Mouse (Mus musculus) erythroblast, embryonic 14.5 days (primary cell): ENCODE data around the gene Trib3. TPM values are rescaled to one million over a fixed set of nuclear protein-coding genes. Genes with fewer than 3 reads are reported as not detected.

ENCODE experiments used
- H3K27me3 ChIP-seq: 2 replicates; pipeline ENCODE4 v1.6.1; 2012; ENCODE audit warnings: inconsistent platforms; ENCODE audit not compliant: control insufficient read depth
- H3K36me3 ChIP-seq: 2 replicates; pipeline ENCODE4 v1.6.1; 2012; ENCODE audit warnings: mild to moderate bottlenecking, inconsistent platforms; ENCODE audit not compliant: control insufficient read depth
- H3K4me1 ChIP-seq: 2 replicates; pipeline ENCODE4 v1.6.1; 2012; ENCODE audit warnings: inconsistent platforms; ENCODE audit not compliant: control insufficient read depth
- H3K4me3 ChIP-seq: replicated peaks from 2 replicates; pipeline ENCODE3; 2012; ENCODE audit warnings: moderate library complexity, mild to moderate bottlenecking, inconsistent platforms
- H3K9me3 ChIP-seq: 2 replicates; pipeline ENCODE4 v1.6.1; 2012; ENCODE audit warnings: low read length, inconsistent platforms, mixed read lengths; ENCODE audit not compliant: control insufficient read depth
- GATA1 ChIP-seq: IDR thresholded peaks from 2 replicates; pipeline ENCODE4 v1.6.1; 2012; ENCODE audit warnings: low read length, inconsistent platforms, mixed read lengths
- TAL1 ChIP-seq: IDR thresholded peaks from 3 replicates; pipeline ENCODE4 v1.6.1; 2012; ENCODE audit warnings: low read length, inconsistent platforms, mixed read lengths
- polyA plus RNA-seq: library from polyadenylated mRNA; stranded (reverse); fragments of >175 nt; gene quantifications from 2 replicates; pipeline ENCODE4 v1.2.3, GENCODE M21; 2012

Trib3 gene
- polyA plus RNA-seq, 1 experiment: 1.3 TPM

DNA sequence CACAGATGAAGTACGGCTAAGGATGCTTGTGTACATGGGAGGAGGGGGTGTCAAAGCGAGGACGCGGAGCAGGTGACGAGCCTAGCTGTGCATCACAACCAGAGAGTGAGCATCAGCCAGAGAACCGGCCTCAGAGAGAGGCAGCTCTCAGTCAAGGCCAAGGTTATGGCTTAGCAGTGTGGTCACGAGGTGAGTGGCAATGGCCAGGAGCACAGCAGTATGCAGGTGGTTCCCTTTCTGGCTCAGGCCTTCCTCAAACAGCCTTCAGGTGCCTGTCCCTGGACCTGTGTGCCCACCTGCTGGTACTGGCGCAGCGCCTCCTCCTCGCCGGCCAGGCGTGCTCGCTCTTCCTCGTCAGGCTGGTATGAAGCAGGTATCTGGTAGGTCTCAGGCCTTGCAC is 19.9 kb downstream of the Trib3 start:
- no peak overlapping the region for H3K4me3 ChIP-seq
- peaks cover 7% of the 10 kb centered on the region for H3K4me1 ChIP-seq
- H3K9me3 ChIP-seq: no peaks in the 10 kb centered on the region
- TF ChIP-seq GATA1: no peak
- no peak for TF ChIP-seq TAL1
- peaks cover 96% of the 10 kb centered on the region for H3K36me3 ChIP-seq
- no peaks in the 10 kb centered on the region for H3K27me3 ChIP-seq

DNA sequence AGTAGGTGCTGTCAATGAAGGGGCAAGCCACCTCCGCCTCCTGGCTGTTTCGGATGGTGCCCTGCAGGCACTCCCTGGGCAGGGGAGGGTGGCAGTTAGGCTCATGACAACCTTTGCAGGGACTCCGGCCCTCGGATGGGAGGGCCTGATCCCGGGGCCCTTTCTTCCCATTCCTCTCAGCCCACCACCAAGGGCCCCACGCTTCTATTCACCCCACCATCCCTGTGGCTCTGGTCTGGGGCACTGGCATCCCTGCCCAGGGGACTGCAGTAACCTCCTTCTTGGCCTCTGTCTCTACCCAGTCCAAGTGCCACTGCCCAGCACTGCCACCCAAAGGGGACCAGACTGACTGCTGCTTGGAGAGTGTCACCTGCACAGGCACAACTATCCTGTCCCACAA is 21.6 kb downstream of the Trib3 start:
- Histone ChIP-seq H3K27me3 (no peaks in the 10 kb centered on the region), H3K9me3 (no peaks in the 10 kb centered on the region), H3K4me3 (no peak overlapping the region), H3K36me3 (peaks cover 95% of the 10 kb centered on the region), H3K4me1 (peaks cover 3% of the 10 kb centered on the region; the same call in 1 of the 2 replicates)
- no peak for TF ChIP-seq GATA1
- no peak for TF ChIP-seq TAL1

DNA sequence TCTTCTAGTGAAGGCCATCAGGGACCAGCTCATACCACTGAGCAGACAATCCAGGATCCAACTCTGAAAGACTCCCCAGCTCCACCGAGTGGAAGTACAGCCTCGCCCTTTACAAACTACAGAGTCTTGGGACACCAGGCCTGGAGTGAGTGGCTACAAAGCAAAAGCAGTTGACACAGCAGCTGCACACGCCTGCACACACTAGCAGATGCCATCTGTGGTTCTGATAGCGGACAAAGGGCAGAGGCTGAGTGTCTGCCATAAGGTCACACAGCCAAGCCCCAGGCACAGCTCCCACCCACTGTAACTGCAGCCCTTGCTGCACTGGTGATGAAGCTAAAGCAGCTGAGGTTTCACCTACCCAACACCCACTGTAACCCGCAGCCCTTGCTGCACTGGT is 22.3 kb downstream of the Trib3 start:
- TF ChIP-seq TAL1 (no peak), GATA1 (no peak)
- no peaks in the 10 kb centered on the region for H3K27me3 ChIP-seq
- no peaks in the 10 kb centered on the region for H3K9me3 ChIP-seq
- H3K36me3 ChIP-seq: peaks cover 95% of the 10 kb centered on the region
- no peak overlapping the region for H3K4me3 ChIP-seq
- H3K4me1 ChIP-seq: peaks cover 3% of the 10 kb centered on the region; the same call in 1 of the 2 replicates

GRCm38 (mm10) chr2:152317054-152317453 is 26.8 kb downstream of the Trib3 start:
- H3K36me3 ChIP-seq: peaks cover 96% of the 10 kb centered on the region

DNA sequence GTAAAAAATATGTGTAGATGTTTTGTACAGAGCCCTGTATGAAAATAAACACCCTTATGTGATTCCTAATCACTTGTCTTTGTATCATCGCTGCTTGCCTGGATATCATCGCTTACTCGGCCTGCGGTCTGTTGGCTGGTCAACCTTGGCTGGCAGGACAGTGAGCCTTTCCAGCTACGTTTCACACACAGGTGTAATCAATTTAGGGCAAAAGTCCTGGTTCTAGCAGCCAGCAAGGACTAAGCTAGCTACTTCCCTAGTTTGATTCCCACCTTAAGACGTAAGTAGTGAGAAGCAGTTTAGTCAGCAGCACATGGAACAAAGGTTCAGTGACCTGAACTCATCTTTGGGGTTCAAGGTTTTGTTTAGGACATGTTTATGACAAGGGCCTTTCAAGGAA is 29.9 kb downstream of the Trib3 start:
- no peaks in the 10 kb centered on the region for H3K27me3 ChIP-seq
- H3K9me3 ChIP-seq: no peaks in the 10 kb centered on the region
- no peak for TF ChIP-seq GATA1
- TF ChIP-seq TAL1: no peak
- H3K36me3 ChIP-seq: peaks cover 95% of the 10 kb centered on the region
- H3K4me3 ChIP-seq: no peak overlapping the region
- no peaks in the 10 kb centered on the region for H3K4me1 ChIP-seq

More at GRCm38 (mm10) chr2:152317054-152317453, 26.8 kb downstream of the Trib3 start:
- Histone ChIP-seq H3K9me3 (no peaks in the 10 kb centered on the region), H3K4me3 (no peak overlapping the region), H3K27me3 (no peaks in the 10 kb centered on the region), H3K4me1 (no peaks in the 10 kb centered on the region)
- no peak for TF ChIP-seq GATA1
- no peak for TF ChIP-seq TAL1

- TF ChIP-seq TAL1: no peak
- TF ChIP-seq GATA1: no peak
- no peak overlapping the region for H3K4me3 ChIP-seq
- peaks cover 95% of the 10 kb centered on the region for H3K36me3 ChIP-seq
- H3K4me1 ChIP-seq: no peaks in the 10 kb centered on the region
- H3K9me3 ChIP-seq: no peaks in the 10 kb centered on the region
- no peaks in the 10 kb centered on the region for H3K27me3 ChIP-seq
These were observed 30.8 kb downstream of the Trib3 start for GRCm38 (mm10) chr2:152312996-152313395.

DNA sequence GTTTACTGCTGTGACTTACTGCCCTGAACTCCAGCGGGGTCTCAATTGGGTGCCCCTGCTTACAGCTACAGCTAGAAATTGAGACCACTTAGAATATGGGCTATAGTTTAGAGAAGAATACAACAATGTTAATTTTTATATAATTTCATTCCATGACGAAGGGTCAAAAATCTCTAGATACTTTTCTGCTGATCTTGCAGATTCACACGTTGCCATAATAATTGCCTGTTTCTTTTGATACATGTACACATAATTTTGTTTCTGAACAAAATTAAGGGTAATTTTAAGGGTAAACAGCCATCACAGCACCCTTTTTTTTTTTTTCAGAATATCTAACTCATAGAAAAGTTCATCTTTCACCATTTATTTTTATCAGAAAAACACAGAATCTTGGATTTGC is 36.6 kb downstream of the Trib3 start:
- Histone ChIP-seq H3K4me1 (peaks cover 3% of the 10 kb centered on the region; the same call in 1 of the 2 replicates), H3K36me3 (peaks cover 91% of the 10 kb centered on the region), H3K9me3 (no peaks in the 10 kb centered on the region), H3K4me3 (no peak overlapping the region), H3K27me3 (no peaks in the 10 kb centered on the region)
- TF ChIP-seq GATA1: no peak
- TF ChIP-seq TAL1: no peak

DNA sequence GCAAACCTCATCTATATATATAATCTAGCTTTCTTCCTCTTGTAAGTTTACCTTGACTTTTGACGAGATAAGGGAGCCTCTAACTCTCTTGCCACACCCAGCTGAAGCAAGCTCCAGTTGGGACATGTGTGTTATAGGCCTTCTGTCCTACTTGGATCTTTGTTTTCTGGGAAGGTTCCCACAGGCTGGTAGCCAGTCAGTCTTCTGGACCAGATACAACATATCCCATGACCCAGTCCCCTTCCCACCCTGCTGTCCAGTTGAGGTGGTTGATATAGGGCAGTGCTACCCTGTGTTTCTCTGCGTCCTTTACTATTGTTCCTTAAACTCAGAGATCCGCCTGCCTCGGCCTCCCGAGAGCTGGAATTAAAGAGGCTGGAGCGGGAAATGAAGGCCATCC is 38.4 kb downstream of the Trib3 start:
- TF ChIP-seq GATA1 (no peak), TAL1 (no peak)
- H3K36me3 ChIP-seq: peaks cover 80% of the 10 kb centered on the region

DNA sequence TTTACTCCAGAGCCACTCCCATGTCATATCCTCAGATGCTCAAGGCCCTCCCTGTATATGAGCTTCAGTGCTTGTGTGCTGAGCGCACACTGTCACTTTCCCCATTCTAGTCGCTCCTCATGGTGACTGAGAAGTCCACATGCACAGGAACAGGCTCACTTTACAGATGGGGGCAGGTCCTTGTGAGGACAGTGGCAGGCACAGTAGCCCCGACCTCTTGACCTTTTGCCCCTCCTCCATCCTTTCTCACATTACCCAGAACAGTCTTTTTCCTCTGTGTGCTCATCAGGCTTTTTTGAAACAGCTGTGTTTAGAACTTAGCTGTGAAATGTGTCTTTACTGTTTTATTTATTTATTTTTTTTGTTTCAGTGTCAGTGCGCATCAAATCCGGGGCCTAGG is 40.1 kb downstream of the Trib3 start:
- Histone ChIP-seq H3K9me3 (no peaks in the 10 kb centered on the region), H3K4me3 (no peak overlapping the region), H3K4me1 (peaks cover 3% of the 10 kb centered on the region; the same call in 1 of the 2 replicates), H3K27me3 (no peaks in the 10 kb centered on the region), H3K36me3 (peaks cover 68% of the 10 kb centered on the region)
- TF ChIP-seq GATA1 (no peak), TAL1 (no peak)

More for the DNA sequence above, 38.4 kb downstream of the Trib3 start:
- no peak overlapping the region for H3K4me3 ChIP-seq
- H3K4me1 ChIP-seq: peaks cover 3% of the 10 kb centered on the region; the same call in 1 of the 2 replicates
- H3K27me3 ChIP-seq: no peaks in the 10 kb centered on the region
- no peaks in the 10 kb centered on the region for H3K9me3 ChIP-seq

- Histone ChIP-seq H3K27me3 (no peaks in the 10 kb centered on the region), H3K4me1 (peaks cover 5% of the 10 kb centered on the region; the same call in 1 of the 2 replicates), H3K36me3 (peaks cover 58% of the 10 kb centered on the region), H3K4me3 (no peak overlapping the region), H3K9me3 (no peaks in the 10 kb centered on the region)
- TF ChIP-seq TAL1 (no peak), GATA1 (no peak)
These were observed 41.0 kb downstream of the Trib3 start for GRCm38 (mm10) chr2:152302862-152303261.
